Mouse (Mus musculus): ENCODE data around the gene Gm5346.
"Not testable (repeated sequence)": the region's sequence is repeated elsewhere in the genome, so short reads cannot be mapped to it uniquely, and the experiment has no call there.

Gene Gm5346

DNA sequence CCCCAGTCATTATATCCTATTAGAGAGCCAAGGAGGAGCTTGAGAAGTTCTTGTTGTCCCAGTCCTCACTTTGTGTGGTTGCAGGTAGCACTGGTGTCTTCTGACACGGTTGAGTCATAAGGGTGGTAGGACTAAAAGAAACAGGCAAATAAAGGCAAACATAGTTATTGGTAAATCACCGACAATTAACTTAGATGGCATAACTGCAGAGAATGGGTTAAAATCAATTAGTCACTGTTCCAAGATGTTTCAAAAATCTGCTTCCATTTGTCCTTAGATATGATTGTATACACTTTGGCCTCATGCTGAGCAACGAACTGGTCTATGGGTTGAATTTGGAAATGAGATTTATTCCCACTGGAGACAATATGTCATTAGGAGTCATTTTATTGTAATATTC lies at the start of gene Gm5346:
Gene Gm5346 (minus strand): TSS at position 101 of the 400 bp plus-strand sequence.
- DNase-seq, result no peak

DNA sequence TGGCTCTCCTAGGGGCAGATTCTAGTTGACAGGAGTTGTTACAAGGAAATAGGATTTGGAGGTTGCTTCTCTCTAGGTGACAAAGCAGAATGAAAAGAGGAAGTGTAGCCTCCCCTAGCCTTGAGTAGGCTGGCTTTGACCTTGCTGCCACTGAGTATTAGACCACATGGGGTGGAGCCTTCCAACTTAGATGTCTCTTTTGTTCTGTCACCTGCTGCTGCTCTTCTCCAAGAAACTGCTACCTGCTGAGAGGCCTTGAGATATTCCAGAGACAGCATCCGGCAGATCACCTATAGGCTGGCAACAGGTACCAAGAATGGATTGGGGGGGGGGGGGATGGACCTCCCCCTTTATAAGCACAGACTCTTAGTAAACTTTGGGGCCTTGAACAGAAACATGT lies 11.0 kb downstream of the Gm5346 start:
- DNase-seq, result no peak

GRCm38 (mm10) chr8:43603657-43604056 lies 23.4 kb downstream of the Gm5346 start:
- not testable (repeated sequence) for DNase-seq

DNA sequence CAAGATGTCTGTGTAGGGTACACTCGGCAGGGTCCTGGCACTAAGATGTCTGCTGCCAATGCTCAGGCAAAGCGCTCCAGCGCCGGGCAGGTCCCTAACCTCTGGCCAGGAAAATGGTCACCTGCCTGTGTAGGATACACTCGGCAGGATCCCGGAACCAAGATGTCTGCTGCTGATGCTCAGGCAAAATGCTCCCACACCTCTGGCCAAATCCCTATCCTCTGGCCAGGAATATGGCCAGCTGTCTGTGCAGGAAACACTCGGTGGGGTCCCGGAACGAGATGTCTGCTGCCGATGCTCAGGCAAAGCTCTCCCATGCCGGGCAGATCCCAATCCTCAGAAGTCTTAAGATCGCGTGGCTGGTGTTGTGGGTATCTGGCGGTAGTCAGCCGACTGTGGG lies 23.9 kb downstream of the Gm5346 start:
- not testable (repeated sequence) for DNase-seq

- not testable (repeated sequence) for DNase-seq
Observed at GRCm38 (mm10) chr8:43576607-43577006, 50.5 kb downstream of the Gm5346 start, which contains the start of gene Adam26a. Gene Adam26a, minus strand, starts transcription at chr8:43576707.
